Mouse (Mus musculus) olfactory bulb, adult 2 months (tissue): ENCODE measurements around the gene Chchd6.

Source experiments
- CTCF ChIP-seq: fragments of 200-500 bp; IDR thresholded peaks from 2 replicates; pipeline ENCODE4 v1.5.1; 2012; ENCODE audit warnings: low read depth, mild to moderate bottlenecking, low read length, moderate library complexity; ENCODE audit not compliant: insufficient read depth
- POLR2A ChIP-seq: fragments of 200-500 bp; IDR thresholded peaks from 2 replicates; pipeline ENCODE4 v1.6.1; 2012; ENCODE audit warnings: mild to moderate bottlenecking, low read depth, low read length, moderate library complexity; ENCODE audit not compliant: insufficient read depth

- TF ChIP-seq CTCF (no peak), POLR2A (no peak)
These were observed 18.6 kb upstream of the Chchd6 start for GRCm38 (mm10) chr6:89614107-89614471.
